Mouse (Mus musculus) midbrain, postnatal 0 days (tissue): ENCODE measurements around the gene Pgap3. TPM values are rescaled to one million over a fixed set of nuclear protein-coding genes. Genes with fewer than 3 reads are reported as not detected.

Experiments used
- ATAC-seq: fragments of 200-750 bp; cut with Nextera tagmentation; 2 replicates; pipeline ENCODE4 v1.8.0; 2017; ENCODE audit warnings: moderate number of reproducible peaks, mild to moderate bottlenecking, moderate TSS enrichment, moderate library complexity; ENCODE audit not compliant: low FRiP score
- DNase-seq: peaks from one replicate; pipeline ENCODE4 v3.0.0-alpha.2; 2015; ENCODE audit warnings: low spot score
- H3K27ac ChIP-seq: fragments of 300-500 bp; sonication (generic); 2 replicates; pipeline ENCODE4 v1.5.1; 2014; ENCODE audit warnings: low read depth, mild to moderate bottlenecking, low read length, mixed read lengths
- H3K27me3 ChIP-seq: fragments of 300-500 bp; sonication (generic); 2 replicates; pipeline ENCODE4 v1.6.1; 2014; ENCODE audit warnings: low read length, control low read depth, mixed read lengths; ENCODE audit not compliant: insufficient read depth
- H3K36me3 ChIP-seq: fragments of 300-500 bp; sonication (generic); 2 replicates; pipeline ENCODE4 v1.6.1; 2014; ENCODE audit warnings: low read length, control low read depth, mixed read lengths; ENCODE audit not compliant: insufficient read depth
- H3K4me1 ChIP-seq: fragments of 300-500 bp; sonication (generic); 2 replicates; pipeline ENCODE4 v1.6.1; 2014; ENCODE audit warnings: mild to moderate bottlenecking, control low read depth, antibody characterized with exemption, low read length, mixed read lengths; ENCODE audit not compliant: insufficient read depth
- H3K4me2 ChIP-seq: fragments of 300-500 bp; sonication (generic); 2 replicates; pipeline ENCODE4 v1.6.1; 2014; ENCODE audit warnings: low read depth, mild to moderate bottlenecking, low read length, mixed read lengths; ENCODE audit not compliant: poor library complexity, severe bottlenecking
- H3K4me3 ChIP-seq: fragments of 300-500 bp; sonication (generic); 2 replicates; pipeline ENCODE4 v1.5.1; 2014; ENCODE audit warnings: low read depth, mild to moderate bottlenecking, low read length, moderate library complexity
- H3K9ac ChIP-seq: fragments of 300-500 bp; sonication (generic); replicated peaks from 2 replicates; pipeline ENCODE4 v1.6.1; 2014; ENCODE audit warnings: mild to moderate bottlenecking, low read length, moderate library complexity, mixed read lengths; ENCODE audit not compliant: poor library complexity, severe bottlenecking
- H3K9me3 ChIP-seq: fragments of 300-500 bp; sonication (generic); 2 replicates; pipeline ENCODE4 v1.6.1; 2016; ENCODE audit warnings: low read length, control low read depth
- CTCF ChIP-seq: IDR thresholded peaks from 2 replicates; pipeline ENCODE4 v1.5.1; 2016; ENCODE audit warnings: antibody characterized with exemption, mild to moderate bottlenecking
- WGBS: fragments of 180-500 bp; shearing (Covaris S2); extraction: QIAGEN DNeasy Blood & Tissue Kit; methylation state at CpG from one replicate; pipeline ENCODE4 v1.1.7; 2014; 5-methylcytosine and 5-hydroxymethylcytosine counted together
- polyA plus RNA-seq: library from polyadenylated mRNA; unstranded; fragments of >200 nt; fragmentation: Nextera tagmentation; extraction: Ambion mirVana; gene quantifications from 2 replicates; pipeline ENCODE4 v1.2.1, GENCODE M21; 2015
- total RNA-seq: library from RNA; depleted of rRNA; stranded (reverse); fragments of >200 nt; gene quantifications from 2 replicates; pipeline ENCODE4 v1.2.3, GENCODE M21; 2014

Gene Pgap3
- total and polyA plus RNA-seq, 2 experiments from 2014 or later: 7.0 to 10.9 TPM

GRCm38 (mm10) chr11:98360866-98361521, 39.3 kb downstream of the Pgap3 start:
- no peaks in the 10 kb centered on the region for H3K27me3 ChIP-seq
- WGBS: 30% methylated on average over 9 of the region's 9 CpGs
- H3K4me2 ChIP-seq: no peak overlapping the region
- H3K4me3 ChIP-seq: no peak overlapping the region
- H3K36me3 ChIP-seq: no peaks in the 10 kb centered on the region
- peaks cover 16% of the 10 kb centered on the region for H3K4me1 ChIP-seq
- ATAC-seq (no peak), DNase-seq (peak; percentile 65)
- no peak for TF ChIP-seq CTCF
- peak overlapping the region; percentile 32; the same call in 1 of the 2 replicates for H3K27ac ChIP-seq
- no peaks in the 10 kb centered on the region for H3K9me3 ChIP-seq
- H3K9ac ChIP-seq: 0 out of 2 replicates have a peak overlapping the region, but pooled peaks have one; percentile 42

DNA sequence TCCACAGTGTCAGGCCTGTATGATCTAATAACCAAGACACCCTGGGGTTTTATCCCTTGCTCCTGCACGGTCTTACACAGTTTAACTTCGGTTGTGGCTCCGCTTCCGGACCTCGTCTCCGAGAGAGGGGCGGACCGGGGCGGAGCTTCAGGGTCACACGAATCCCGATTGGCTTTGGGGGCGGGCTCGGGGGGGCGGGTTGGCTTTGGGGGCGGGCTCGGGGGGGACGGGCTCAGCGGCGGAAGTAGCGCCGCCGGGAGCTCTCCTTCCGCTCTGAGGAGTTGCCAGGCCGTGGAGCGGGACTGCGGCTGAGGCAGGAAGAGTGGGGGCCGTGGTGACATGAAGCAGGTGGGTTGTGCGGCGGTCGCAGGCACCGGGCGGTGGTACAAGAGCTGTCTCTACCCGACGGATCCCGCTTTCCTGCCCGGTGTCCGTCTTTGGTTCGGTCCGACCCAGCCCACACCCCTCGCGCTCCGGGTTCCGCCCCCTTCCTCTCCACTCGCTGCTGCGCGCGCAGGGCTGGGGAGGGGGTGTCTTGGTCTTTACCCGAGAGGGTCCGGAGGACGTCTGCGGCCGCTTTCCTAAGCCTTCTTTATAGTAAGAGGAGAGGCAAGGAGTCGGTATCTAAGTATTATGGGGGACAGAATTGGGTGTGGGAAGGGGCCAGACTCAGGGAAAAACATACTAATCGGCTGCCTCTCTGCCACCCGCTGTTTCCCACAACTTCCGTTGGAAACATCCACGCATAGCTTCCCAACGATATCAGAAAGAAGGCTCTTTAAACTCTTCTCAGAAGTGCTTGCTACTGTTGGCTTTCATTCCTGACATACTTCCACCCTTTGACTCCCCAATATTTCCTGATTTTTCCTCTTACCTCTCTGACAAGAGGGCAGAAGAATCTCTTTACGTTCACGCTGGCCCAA, 41.9 kb downstream of the Pgap3 start, which contains the start of gene Stard3:
Gene Stard3, plus strand, starts transcription at position 208 of the 923 bp plus-strand sequence.
- Histone ChIP-seq H3K4me3 (peak within 1 kb of the TSS; percentile 59), H3K9ac (peak within 1 kb of the TSS; percentile 60), H3K4me1 (peaks cover 16% of the 10 kb centered on the region), H3K27ac (peak within 1 kb of the TSS; percentile 73), H3K9me3 (no peaks in the 10 kb centered on the region), H3K27me3 (no peaks in the 10 kb centered on the region), H3K4me2 (peak within 1 kb of the TSS; percentile 81), H3K36me3 (no peaks in the 10 kb centered on the region)
- TF ChIP-seq CTCF: no peak
- ATAC-seq (peak; percentile 88), DNase-seq (peak; percentile 93)
- WGBS: under 1% methylated on average over 49 of the region's 60 CpGs

DNA sequence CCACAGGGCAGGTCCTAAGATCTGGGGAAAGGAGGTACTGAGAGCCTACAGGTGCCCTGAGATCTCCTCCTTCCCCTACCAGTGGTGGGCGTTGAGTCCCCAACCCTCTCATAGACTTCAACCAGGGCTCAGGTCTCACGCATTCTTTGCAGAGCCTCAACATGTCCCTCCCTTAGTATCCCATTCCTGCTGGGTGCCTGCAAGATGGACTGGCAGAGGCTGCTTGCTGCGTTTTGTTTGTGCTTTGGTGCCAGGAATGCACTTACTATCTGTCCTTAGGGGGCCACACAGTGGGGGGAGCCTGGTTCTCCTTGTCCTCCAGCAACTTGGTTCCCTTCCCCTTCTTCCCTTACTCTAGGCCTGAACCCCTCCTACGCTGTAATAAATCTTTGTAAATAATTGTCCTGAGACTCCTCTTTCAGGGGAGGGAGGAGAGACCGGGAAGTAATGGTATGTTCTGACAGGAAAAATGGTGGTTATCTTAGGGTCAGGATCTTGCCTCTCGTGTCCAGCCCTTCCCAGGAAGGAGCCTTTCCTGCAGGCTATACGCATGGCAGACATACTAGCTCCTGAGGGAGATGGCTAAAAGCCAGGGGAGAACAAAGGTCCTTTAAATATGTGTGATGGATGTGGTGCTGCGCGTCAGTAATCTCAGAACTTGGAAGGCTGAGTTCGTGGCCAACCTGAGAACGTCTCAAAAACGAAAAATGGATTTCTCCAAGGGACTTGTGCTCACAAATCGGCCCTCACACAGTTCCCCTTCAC, 42.7 kb downstream of the Pgap3 start:
- no peak for ATAC-seq
- peaks cover 16% of the 10 kb centered on the region for H3K4me1 ChIP-seq

DNA sequence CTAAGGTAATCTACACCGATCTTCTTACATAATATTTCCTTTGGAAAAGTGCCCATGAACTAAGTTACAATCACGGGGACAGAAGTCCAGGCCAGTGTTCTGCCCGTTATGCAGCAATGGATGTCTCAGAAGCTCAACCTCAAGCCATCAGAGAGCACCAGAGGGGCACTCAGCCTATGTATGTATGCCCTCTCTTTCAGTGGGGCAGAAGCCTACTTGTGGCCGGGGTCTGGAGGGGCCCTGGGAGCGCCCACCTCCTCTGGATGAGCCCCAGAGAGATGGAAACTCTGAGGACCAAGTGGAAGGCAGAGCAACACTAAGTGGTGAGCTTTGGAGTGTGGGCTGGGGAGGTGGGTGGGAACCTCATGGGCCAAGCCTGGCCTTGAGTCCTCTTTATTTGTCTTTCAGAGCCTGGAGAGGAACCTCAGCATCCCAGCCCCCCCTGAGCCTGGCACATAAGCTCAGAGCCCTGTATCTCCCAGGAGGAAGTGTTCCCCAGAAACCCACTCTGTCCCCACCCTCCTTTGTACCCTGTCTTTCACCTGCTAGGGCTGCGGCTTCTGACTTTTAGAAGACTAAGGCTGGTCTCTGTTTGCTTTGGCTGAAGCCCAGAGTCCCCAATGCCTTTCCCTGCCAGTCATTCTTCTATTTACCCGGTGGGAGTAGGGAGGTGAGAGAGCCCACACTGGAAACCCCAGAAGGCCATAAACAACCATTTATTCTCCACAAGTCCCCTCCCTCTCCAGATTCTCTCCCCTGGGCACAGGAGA, 43.5 kb downstream of the Pgap3 start:
- no peak for DNase-seq
- Histone ChIP-seq H3K36me3 (no peaks in the 10 kb centered on the region), H3K4me2 (no peak overlapping the region), H3K27me3 (peaks cover 12% of the 10 kb centered on the region; the same call in 1 of the 2 replicates), H3K4me3 (no peak overlapping the region), H3K4me1 (peaks cover 16% of the 10 kb centered on the region), H3K9ac (no peak overlapping the region), H3K27ac (no peak overlapping the region), H3K9me3 (no peaks in the 10 kb centered on the region)
- ATAC-seq: no peak
- 77% methylated on average over 7 of the region's 7 CpGs for WGBS
- TF ChIP-seq CTCF: no peak

More for the DNA sequence above, 42.7 kb downstream of the Pgap3 start:
- H3K9ac ChIP-seq: peak overlapping the region; percentile 51; the same call in 1 of the 2 replicates
- H3K4me3 ChIP-seq: peak overlapping the region; percentile 59
- DNase-seq: no peak
- peak overlapping the region; percentile 81 for H3K4me2 ChIP-seq
- H3K36me3 ChIP-seq: no peaks in the 10 kb centered on the region
- TF ChIP-seq CTCF: no peak
- 9% methylated on average over 13 of the region's 13 CpGs for WGBS
- no peaks in the 10 kb centered on the region for H3K9me3 ChIP-seq
- H3K27ac ChIP-seq: peak overlapping the region; percentile 73; the same call in 1 of the 2 replicates
- H3K27me3 ChIP-seq: peaks cover 5% of the 10 kb centered on the region; the same call in 1 of the 2 replicates

DNA sequence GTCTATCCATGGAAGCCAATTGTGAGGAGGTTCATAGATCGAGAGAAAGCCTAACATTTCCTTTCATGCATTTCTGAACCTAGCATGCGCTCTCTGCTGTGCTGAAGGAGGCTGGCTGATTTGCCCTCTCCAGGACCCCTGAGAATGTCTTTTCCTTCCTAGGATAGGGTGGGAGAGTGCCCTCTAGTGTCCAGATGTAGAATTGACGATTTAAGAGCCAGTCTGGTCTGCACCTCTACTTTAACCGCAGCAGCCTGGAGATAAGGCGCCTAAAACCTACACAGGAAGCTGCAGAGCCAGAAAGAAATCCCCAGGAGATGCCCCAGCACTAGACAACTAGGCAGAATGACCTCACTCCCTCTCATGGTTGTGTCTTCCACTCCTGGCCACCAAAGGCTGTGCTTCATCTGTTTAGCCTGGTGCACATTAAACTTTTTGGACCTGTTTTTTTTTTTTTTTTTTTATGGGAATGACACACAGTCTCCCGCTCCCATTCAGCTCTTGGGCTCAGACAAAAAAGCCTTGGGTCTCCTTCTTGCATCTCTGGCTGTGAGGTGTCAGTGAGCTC, 44.5 kb downstream of the Pgap3 start:
- H3K36me3 ChIP-seq: no peaks in the 10 kb centered on the region
- H3K9ac ChIP-seq: no peak overlapping the region
- no peak overlapping the region for H3K27ac ChIP-seq
- TF ChIP-seq CTCF: peak; percentile 88
- no peaks in the 10 kb centered on the region for H3K9me3 ChIP-seq
- ATAC-seq (no peak), DNase-seq (peak; percentile 86)
- peaks cover 16% of the 10 kb centered on the region; the same call in 1 of the 2 replicates for H3K27me3 ChIP-seq
- 9% methylated on average over 6 of the region's 6 CpGs for WGBS
- peaks cover 15% of the 10 kb centered on the region for H3K4me1 ChIP-seq
- no peak overlapping the region for H3K4me3 ChIP-seq
- H3K4me2 ChIP-seq: no peak overlapping the region
